Mouse (Mus musculus) c-Kit-positive CD71-positive TER-119-positive erythroid progenitor cells, embryonic 14.5 days (primary cell): ENCODE data around the gene Olfr690.
"Not testable (repeated sequence)": the region's sequence is repeated elsewhere in the genome, so short reads cannot be mapped to it uniquely, and the experiment has no call there.

Experiments
- DNase-seq: peaks from one replicate; pipeline ENCODE4 v3.0.0-alpha.2; 2013; ENCODE audit warnings: low spot score

Olfr690 gene

DNA sequence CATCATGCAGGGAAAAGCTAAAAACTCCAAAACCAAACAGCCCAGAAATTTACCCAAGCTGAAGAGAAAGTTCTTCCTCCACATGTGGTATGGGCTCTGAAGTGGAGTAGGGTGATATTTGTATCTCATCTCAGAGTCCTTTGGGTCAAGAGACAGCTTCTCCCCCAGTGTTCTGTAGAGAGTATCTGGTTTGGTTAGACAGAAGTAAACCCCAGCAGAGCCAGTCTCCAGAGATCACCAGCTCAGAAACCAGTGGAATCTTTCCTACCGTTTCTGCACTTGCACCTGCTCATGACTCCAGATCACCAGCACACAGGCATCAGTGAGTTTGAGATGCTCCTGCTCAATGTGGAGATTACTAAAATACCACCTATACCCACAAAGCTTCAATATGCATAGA is at the start of gene Olfr690:
Gene Olfr690 (minus strand): TSS at position 101 of the 400 bp plus-strand sequence.
- DNase-seq, result no peak

DNA sequence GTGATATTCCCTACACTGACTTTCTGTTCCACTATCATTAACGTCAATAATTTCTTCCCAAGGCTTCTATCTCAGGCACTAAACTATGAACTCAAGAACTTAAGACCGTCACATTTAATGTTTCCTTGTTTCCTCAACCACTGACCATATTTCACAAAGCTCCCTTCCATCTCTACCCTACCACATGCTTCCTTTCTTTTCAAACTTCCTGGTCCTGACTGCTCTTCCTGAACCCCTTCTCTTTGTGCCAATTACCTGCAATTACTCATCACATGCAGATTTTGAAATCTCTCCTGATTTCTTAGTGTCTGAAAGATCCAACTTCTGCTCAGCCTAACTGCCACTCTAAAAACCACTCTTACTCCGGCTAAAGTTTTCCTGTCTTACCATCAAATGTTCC is 46.4 kb upstream of the Olfr690 start:
- no peak for DNase-seq

DNA sequence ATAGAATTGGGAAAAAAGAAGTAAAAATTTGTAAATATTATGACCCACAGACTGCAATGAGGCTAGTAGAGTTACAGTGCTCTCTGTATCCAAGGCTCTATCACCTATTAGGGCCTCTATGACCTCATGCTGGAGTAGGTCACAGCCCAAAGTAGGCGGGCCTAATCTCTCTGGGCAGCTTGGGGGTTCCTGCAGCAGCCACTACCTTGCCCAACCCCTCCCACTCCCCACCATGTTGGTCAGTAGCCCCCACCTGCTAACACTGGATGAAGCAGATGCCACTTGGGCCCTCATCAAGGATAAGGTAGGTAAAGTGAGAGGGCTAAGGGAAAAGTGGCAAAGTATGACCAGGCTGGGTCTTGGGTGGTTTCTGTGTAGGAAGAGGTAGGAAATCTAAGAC is 41.0 kb upstream of the Olfr690 start, which contains the start of gene Gm5901:
Gene Gm5901 (plus strand): TSS at position 173 of the 400 bp plus-strand sequence.
- no peak for DNase-seq

DNA sequence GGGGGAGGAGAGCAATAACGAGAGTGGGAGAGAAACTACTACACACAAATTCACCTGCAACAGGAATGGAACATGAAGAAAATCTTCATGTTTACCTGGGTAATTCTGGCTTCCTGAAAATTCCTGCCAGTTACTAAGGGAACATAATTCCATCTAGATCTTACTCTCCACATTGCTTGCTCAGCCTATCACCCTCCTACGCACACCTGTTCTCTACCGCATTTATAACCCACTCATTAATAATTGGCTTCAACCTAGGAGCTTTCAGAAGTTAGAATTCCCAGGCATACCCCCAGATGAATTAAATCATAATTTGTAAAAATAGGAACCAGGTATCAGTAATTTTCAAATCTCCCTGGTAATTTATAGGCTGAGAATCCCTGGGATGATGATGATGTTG is 40.1 kb upstream of the Olfr690 start:
- DNase-seq, result no peak

DNA sequence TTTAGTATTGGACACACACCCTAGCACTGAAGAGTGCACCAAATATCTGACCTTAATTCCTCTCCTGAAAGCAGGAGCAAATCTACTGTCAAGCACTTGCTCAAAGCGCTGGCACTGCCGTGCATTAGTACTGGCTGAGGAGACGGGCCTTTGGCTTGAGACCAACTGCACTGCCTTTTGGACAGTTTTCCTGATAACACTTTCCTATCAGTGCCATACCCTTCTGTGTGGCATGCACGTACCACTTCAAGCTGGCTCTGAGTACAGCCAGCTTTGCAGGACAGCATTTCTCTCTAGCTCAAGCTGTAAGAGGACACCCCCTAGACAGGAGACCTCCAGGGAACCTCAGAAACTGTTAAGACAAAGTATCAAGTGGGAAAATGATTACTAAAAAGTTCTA is 39.6 kb upstream of the Olfr690 start:
- DNase-seq, result no peak

DNA sequence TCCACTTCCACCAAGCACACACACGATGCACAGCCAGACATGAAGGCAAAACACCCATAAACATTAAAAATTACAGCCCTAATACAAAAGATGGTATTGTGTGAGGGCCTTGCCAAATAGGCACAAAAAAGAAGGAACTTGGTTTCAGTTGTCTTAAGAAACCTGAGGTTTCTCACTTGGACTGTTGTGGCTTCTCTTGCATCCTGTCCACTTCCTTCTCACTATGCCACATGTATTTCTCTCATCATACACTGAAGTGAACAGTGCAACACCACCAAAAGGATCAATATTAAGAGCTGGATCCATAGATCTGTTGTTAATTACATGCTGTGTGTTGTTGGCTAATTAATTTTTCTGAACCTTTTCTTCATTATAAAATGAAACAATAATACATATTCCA is 39.0 kb upstream of the Olfr690 start:
- DNase-seq, result no peak

DNA sequence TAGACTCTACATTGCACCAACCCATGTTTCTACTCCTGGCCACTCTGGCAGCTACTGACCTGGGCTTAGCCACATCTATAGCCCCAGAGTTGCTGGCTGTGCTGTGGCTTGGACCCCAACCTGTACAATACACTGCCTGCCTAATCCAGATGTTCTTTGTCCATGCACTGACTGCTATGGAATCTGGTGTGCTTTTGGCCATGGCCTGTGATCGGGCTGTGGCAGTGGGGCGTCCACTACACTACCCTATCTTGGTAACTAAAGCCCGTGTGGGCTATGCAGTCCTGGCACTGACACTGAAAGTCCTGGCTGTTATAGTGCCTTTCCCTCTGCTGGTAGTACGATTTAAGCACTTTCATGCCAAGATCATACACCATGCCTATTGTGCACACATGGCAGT is 34.6 kb upstream of the Olfr690 start:
- DNase-seq, result no peak

DNA sequence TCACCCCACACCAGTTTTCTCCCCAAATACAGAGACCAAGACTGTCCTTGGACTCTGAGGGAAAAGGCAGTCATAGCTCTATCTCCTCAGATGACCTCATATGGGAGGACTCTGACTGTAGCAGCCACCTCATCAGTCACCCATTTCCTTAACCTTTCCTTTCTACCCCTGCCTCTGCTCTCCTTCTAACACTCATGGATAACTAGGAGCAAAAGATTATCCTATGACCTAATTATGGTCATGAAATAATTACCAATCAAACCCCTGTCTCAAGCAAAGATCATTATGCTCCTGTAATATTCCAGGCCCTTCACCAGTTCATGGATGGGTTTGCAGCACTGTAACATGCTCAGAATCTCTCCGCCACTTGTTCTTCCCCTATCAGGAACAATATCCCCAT is 34.0 kb upstream of the Olfr690 start, which contains the start of gene Olfr692:
Gene Olfr692 (plus strand): TSS at position 301 of the 400 bp plus-strand sequence.
- no peak for DNase-seq

DNA sequence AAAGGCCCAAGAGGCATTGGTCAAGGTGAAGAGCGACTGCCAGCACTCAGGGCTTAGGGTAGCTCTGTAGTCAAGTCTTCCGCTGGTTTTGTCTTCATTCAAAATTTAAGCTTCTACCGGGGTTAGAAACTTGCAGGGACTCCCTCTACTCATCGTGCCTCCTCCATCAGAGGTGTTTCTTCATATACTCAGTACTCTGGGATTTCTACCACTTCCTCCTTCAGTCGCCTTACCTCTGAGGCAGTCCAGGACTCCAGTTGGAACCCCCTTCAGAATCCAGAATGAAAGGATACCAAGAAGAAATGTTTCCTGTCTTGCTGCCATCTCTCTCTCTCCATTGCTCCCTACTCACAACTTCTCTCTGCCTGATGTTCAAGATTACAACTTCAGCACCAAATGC is 33.4 kb upstream of the Olfr690 start:
- DNase-seq, result no peak

DNA sequence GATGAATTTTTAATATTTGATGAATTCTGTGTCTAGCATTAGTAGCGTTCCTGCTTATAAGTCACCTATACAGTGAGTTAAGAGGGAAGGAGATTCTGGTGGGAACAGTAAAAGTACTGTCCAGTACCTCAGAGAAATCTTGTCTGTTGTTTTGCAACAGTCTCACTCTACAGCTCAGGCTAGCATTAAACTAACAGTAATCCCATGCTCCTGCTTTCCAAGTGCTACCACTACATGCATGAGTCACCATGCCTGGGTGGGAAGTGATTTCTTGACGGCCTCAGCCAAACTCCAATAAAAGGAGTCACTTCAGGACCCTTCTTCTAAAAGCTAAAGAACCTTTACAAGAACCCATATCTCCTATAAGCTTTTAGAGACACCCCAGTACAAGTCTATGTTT is 27.8 kb upstream of the Olfr690 start:
- DNase-seq, result no peak

DNA sequence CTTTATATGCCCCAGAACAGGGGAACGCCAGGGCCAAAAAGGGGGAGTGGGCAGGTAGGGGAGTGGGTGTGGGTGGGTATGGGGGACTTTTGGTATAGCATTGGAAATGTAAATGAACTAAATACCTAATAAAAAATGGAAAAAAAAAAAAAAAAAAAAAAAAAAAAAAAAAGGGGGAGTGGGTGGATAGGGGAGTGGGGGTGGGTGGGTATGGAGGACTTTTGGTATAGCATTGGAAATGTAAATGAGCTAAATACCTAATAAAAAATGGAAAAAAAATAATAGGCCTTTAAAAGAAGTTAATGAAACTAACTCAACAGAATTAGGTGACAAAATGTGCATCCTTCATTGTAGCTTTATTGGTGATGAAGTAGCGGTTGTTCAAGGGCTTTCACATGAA is 22.6 kb upstream of the Olfr690 start:
- not testable (repeated sequence) for DNase-seq

DNA sequence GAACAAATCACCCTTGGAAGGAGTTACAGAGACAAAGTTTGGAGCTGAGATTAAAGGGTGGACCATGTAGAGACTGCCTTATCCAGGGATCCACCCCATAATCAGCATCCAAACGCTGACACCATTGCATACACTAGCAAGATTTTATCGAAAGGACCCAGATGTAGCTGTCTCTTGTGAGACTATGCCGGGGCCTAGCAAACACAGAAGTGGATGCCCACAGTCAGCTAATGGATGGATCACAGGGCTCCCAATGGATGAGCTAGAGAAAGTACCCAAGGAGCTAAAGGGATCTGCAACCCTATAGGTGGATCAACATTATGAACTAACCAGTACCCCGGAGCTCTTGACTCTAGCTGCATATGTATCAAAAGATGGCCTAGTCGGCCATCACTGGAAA is 22.2 kb upstream of the Olfr690 start:
- not testable (repeated sequence) for DNase-seq

DNA sequence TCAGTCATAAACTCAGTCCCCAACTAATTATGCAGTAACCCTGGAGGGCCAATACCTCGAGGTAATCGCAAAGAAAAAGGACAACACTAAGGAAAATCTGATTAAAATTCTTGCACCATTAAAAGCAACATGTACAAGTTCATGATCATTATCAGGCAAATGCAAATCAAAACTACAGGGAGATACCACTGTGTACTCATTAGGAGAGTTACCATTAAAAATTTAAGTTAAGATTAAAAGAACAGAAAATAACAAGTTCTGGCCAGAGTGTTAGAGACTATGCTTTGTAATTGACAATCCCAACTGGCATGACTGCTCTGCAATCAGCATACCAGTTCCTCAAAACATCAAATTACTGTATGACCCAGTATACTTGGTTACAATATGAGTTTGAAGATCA is 8.8 kb upstream of the Olfr690 start:
- no peak for DNase-seq

DNA sequence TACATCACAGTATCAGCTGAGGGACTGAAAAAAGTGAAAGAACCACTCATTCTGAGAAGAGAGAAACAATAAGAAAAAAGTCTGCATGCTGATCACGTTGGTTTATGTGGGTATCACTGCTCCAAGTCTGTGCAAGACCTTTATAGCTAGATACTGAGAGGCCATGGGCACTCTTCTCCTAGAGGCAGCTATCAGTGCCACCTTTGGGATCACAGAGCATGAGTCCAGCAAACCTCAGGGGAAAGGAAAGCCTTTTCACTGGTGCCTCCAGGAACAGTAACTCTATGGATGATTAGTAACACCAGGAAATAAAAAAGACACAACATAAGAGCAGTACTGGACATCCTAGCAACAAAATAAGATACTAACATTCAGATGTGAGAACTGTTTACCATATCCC is 8.3 kb upstream of the Olfr690 start, which contains the start of gene Olfr691:
Gene Olfr691 (minus strand): TSS at position 101 of the 400 bp plus-strand sequence.
- no peak for DNase-seq

DNA sequence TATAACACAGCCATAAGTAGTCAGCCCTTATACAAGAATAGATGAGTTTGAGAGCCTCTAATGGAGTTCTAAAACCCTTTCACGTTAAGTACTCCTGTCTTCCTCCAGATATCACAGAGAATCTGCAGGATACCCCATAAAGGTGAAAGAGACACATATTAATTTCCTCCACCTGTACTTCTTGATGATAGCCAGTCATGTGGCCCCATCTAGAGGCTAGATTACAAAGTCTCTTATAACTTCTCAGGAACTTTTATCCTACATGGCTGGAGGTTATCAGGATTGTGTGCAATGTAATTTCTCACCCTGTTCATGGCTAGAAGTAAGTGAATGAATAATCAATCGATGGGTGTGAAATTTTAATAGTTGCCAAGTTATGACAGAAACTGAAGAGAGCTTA is 8.6 kb downstream of the Olfr690 start:
- DNase-seq, result no peak

DNA sequence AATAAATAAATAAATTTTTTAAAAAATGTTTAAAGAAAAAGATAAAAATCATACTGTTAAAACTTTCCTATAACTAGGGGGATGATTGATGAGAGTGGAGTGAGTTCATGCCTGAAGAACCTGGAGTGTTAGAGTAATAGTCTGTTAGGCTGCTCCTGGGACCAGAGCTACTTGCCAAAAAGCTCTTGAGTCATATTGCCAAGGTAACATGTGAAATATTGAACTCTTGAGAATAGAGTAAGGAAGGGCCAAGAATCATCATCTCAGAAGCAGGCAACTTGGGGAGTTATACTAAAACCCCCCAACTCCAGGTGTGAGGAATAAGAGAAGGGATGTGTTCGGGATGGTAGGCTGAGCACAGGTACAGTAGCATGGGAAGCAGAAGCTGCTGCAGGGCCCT is 23.0 kb downstream of the Olfr690 start, which contains the start of gene Olfr689:
Gene Olfr689 (plus strand): TSS at position 301 of the 400 bp plus-strand sequence.
- DNase-seq, result no peak

DNA sequence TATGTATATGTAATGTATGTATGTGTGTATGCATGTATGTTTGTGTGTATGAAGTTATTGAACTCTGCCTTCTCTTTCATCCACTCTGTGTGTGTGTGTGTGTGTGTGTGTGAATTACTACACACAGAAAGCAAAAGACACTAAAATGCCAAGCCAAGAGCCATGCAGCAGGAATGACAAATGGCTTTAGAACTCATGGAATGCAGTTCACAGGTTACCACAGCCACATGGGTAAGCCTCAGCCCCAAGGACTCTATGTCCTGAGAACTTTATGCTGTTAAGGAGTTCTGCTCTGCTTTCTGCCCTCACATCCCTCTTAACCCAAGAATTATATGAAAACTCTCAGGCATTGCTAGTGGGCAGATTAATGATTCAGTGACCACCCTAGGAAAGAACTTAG is 43.9 kb downstream of the Olfr690 start:
- DNase-seq, result no peak

DNA sequence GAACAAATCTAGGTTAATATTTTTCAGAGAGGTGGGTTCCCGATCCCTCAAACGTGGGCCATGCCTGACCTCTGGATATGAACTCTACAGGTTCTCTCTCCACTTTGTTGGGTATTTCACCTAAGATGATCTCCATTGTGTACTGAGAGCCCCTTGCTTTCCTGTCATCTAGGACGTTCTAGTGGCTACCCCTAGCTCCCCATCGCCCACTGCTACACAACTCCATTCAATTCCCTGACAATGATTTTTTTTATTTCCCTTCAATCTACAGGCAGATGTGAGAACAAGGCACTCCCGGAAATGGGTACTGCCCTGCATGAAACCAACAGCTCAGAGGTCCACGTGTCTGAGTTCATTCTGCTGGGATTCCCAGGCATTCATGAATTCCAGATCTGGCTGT is 46.1 kb downstream of the Olfr690 start, which contains the start of gene Olfr688:
Gene Olfr688 (plus strand): TSS at position 301 of the 400 bp plus-strand sequence.
- no peak for DNase-seq
